Mouse (Mus musculus) CH12.LX (cell line): ENCODE results near the gene Cfap74. TPM values are rescaled to one million over a fixed set of nuclear protein-coding genes. Genes with fewer than 3 reads are reported as not detected.
A peak's percentile ranks its signal among the peaks of the same experiment; 100 is the strongest.

Source experiments
- DNase-seq: peaks from one replicate; pipeline ENCODE4 v3.0.0-alpha.2; 2013; ENCODE audit errors: extremely low read depth
- H3K27ac ChIP-seq: 2 replicates; pipeline ENCODE4 v1.5.1; 2012; ENCODE audit warnings: low read depth, mild to moderate bottlenecking, control low read depth, moderate library complexity; ENCODE audit not compliant: insufficient read depth
- H3K27me3 ChIP-seq: replicated peaks from 2 replicates; pipeline ENCODE3; 2012; ENCODE audit warnings: inconsistent platforms
- H3K36me3 ChIP-seq, 2 experiments: replicated peaks in 1 of 2; 2 replicates each; pipeline versions ENCODE3 to v1.6.1; 2012; ENCODE audit warnings: inconsistent platforms in 1 of 2, low read length in 1 of 2, mild to moderate bottlenecking in 1 of 2, mixed read lengths in 1 of 2, moderate library complexity in 1 of 2; ENCODE audit not compliant: control insufficient read depth in 1 of 2, insufficient read depth in 1 of 2
- H3K4me1 ChIP-seq, 2 experiments: 2 replicates each; pipeline ENCODE4 v1.6.1; 2012; ENCODE audit warnings: inconsistent platforms in 1 of 2, moderate library complexity in 1 of 2; ENCODE audit not compliant: insufficient read depth in 2 of 2, control insufficient read depth in 1 of 2
- H3K4me2 ChIP-seq: 2 replicates; pipeline ENCODE4 v1.6.1; 2012; ENCODE audit warnings: low read depth, mild to moderate bottlenecking, control low read depth; ENCODE audit not compliant: poor library complexity, insufficient read depth, severe bottlenecking
- H3K4me3 ChIP-seq, 3 experiments: fragments of 150-350 bp in 1 of 3; sonication (generic) in 1 of 3; replicated peaks in 1 of 3; 2 replicates each; pipeline versions ENCODE3 to v1.5.1; 2011 to 2012; ENCODE audit warnings: low read depth in 2 of 3, low read length in 2 of 3, mild to moderate bottlenecking in 2 of 3, moderate library complexity in 2 of 3, control low read depth in 1 of 3, improper control_type of control experiment in 1 of 3, inconsistent platforms in 1 of 3, mixed read lengths in 1 of 3; ENCODE audit not compliant: poor library complexity in 1 of 3
- H3K79me2 ChIP-seq: replicated peaks from 2 replicates; pipeline ENCODE4 v1.6.1; 2012; ENCODE audit warnings: mild to moderate bottlenecking, moderate library complexity; ENCODE audit not compliant: control insufficient read depth, poor library complexity, insufficient read depth, severe bottlenecking; ENCODE audit errors: extremely low read depth
- H3K9ac ChIP-seq: 2 replicates; pipeline ENCODE4 v1.6.1; 2012; ENCODE audit warnings: low read depth, mild to moderate bottlenecking, control low read depth, moderate library complexity; ENCODE audit not compliant: insufficient read depth
- H3K9me3 ChIP-seq: replicated peaks from 2 replicates; pipeline ENCODE3; 2012; ENCODE audit warnings: low read length, inconsistent platforms, mixed read lengths
- CHD2 ChIP-seq: IDR thresholded peaks from 2 replicates; pipeline ENCODE4 v1.6.1; 2011; ENCODE audit warnings: low read length, improper control_type of control experiment
- CTCF ChIP-seq, 2 experiments: IDR thresholded peaks in 1 of 2; conservative IDR thresholded peaks in 1 of 2; 2 replicates each; pipeline ENCODE4 v1.5.1; 2011 to 2012; ENCODE audit warnings: low read depth in 2 of 2, low read length in 2 of 2, improper control_type of control experiment in 1 of 2, inconsistent platforms in 1 of 2, mild to moderate bottlenecking in 1 of 2, moderate library complexity in 1 of 2
- E2F4 ChIP-seq: IDR thresholded peaks from 2 replicates; pipeline ENCODE4 v1.6.1; 2011; ENCODE audit warnings: low read depth, low read length, improper control_type of control experiment; ENCODE audit not compliant: insufficient replicate concordance
- ELF1 ChIP-seq: IDR thresholded peaks from 2 replicates; pipeline ENCODE4 v1.6.1; 2014; ENCODE audit warnings: low read depth, mild to moderate bottlenecking, inconsistent platforms, low read length, improper control_type of control experiment
- EP300 ChIP-seq: IDR thresholded peaks from 2 replicates; pipeline ENCODE4 v1.6.1; 2011; ENCODE audit warnings: low read length, improper control_type of control experiment
- ETS1 ChIP-seq: conservative IDR thresholded peaks from 2 replicates; pipeline ENCODE4 v1.6.1; 2012; ENCODE audit warnings: low read depth, mild to moderate bottlenecking, inconsistent platforms, low read length, improper control_type of control experiment, moderate library complexity
- GABPA ChIP-seq: IDR thresholded peaks from 2 replicates; pipeline ENCODE4 v1.6.1; 2012; ENCODE audit warnings: low read depth, low read length, improper control_type of control experiment, inconsistent platforms; ENCODE audit not compliant: insufficient replicate concordance
- HCFC1 ChIP-seq: IDR thresholded peaks from 2 replicates; pipeline ENCODE4 v1.6.1; 2012; ENCODE audit warnings: low read depth, mild to moderate bottlenecking, inconsistent platforms, low read length, improper control_type of control experiment
- IRF4 ChIP-seq: IDR thresholded peaks from 2 replicates; pipeline ENCODE4 v1.6.1; 2014; ENCODE audit warnings: low read depth, mild to moderate bottlenecking, inconsistent platforms, low read length, improper control_type of control experiment
- JUN ChIP-seq: IDR thresholded peaks from 2 replicates; pipeline ENCODE4 v1.6.1; 2011; ENCODE audit warnings: low read depth, mild to moderate bottlenecking, low read length, improper control_type of control experiment, moderate library complexity; ENCODE audit not compliant: insufficient read depth
- KAT2A ChIP-seq: IDR thresholded peaks from 2 replicates; pipeline ENCODE4 v1.6.1; 2012; ENCODE audit warnings: low read length, improper control_type of control experiment, inconsistent platforms; ENCODE audit not compliant: insufficient replicate concordance
- MAZ ChIP-seq: IDR thresholded peaks from 2 replicates; pipeline ENCODE4 v1.6.1; 2012; ENCODE audit warnings: low read depth, mild to moderate bottlenecking, inconsistent platforms, low read length, improper control_type of control experiment, moderate library complexity
- MEF2A ChIP-seq: IDR thresholded peaks from 2 replicates; pipeline ENCODE4 v1.6.1; 2014; ENCODE audit warnings: low read depth, mild to moderate bottlenecking, inconsistent platforms, low read length, improper control_type of control experiment, borderline replicate concordance
- MXI1 ChIP-seq: IDR thresholded peaks from 2 replicates; pipeline ENCODE4 v1.6.1; 2011; ENCODE audit warnings: mild to moderate bottlenecking, low read depth, low read length, improper control_type of control experiment
- MYC ChIP-seq: IDR thresholded peaks from 2 replicates; pipeline ENCODE4 v1.6.1; 2011; ENCODE audit warnings: low read depth, mild to moderate bottlenecking, improper control_type of control experiment, low read length
- NELFE ChIP-seq: IDR thresholded peaks from 2 replicates; pipeline ENCODE4 v1.6.1; 2011; ENCODE audit warnings: low read depth, low read length, improper control_type of control experiment
- NRF1 ChIP-seq: IDR thresholded peaks from 2 replicates; pipeline ENCODE4 v1.6.1; 2014; ENCODE audit warnings: low read depth, mild to moderate bottlenecking, inconsistent platforms, low read length, improper control_type of control experiment, moderate library complexity
- RAD21 ChIP-seq: IDR thresholded peaks from 2 replicates; pipeline ENCODE4 v1.6.1; 2011; ENCODE audit warnings: low read depth, mild to moderate bottlenecking, low read length, improper control_type of control experiment, moderate library complexity
- SIN3A ChIP-seq: IDR thresholded peaks from 2 replicates; pipeline ENCODE4 v1.6.1; 2012; ENCODE audit warnings: low read length, improper control_type of control experiment, inconsistent platforms
- SMC3 ChIP-seq: IDR thresholded peaks from 2 replicates; pipeline ENCODE4 v1.6.1; 2011; ENCODE audit warnings: low read depth, low read length, improper control_type of control experiment
- TCF12 ChIP-seq: IDR thresholded peaks from 2 replicates; pipeline ENCODE4 v1.6.1; 2014; ENCODE audit warnings: low read depth, mild to moderate bottlenecking, inconsistent platforms, low read length, improper control_type of control experiment
- UBTF ChIP-seq: IDR thresholded peaks from 2 replicates; pipeline ENCODE4 v1.6.1; 2012; ENCODE audit warnings: low read depth, mild to moderate bottlenecking, inconsistent platforms, low read length, improper control_type of control experiment, moderate library complexity
- USF2 ChIP-seq: conservative IDR thresholded peaks from 2 replicates; pipeline ENCODE4 v1.6.1; 2011; ENCODE audit warnings: low read depth, low read length, improper control_type of control experiment
- ZC3H11A ChIP-seq: IDR thresholded peaks from 2 replicates; pipeline ENCODE4 v1.6.1; 2012; ENCODE audit warnings: low read depth, mild to moderate bottlenecking, inconsistent platforms, low read length, improper control_type of control experiment
- ZKSCAN1 ChIP-seq: IDR thresholded peaks from 2 replicates; pipeline ENCODE4 v1.6.1; 2012; ENCODE audit warnings: low read depth, inconsistent platforms, low read length, improper control_type of control experiment, borderline replicate concordance
- ZMIZ1 ChIP-seq: IDR thresholded peaks from 2 replicates; pipeline ENCODE4 v1.6.1; 2012; ENCODE audit warnings: low read depth, mild to moderate bottlenecking, inconsistent platforms, low read length, improper control_type of control experiment
- ZNF384 ChIP-seq: IDR thresholded peaks from 2 replicates; pipeline ENCODE4 v1.6.1; 2012; ENCODE audit warnings: low read depth, low read length, improper control_type of control experiment, inconsistent platforms
- dilution Hi-C: fragments of 300-500 bp; cut with MboI; formaldehyde crosslinking; loops from 2 replicates; pipeline ENCODE4 v1.14.3; 2020; ENCODE audit warnings: low sequenced_read_pairs; ENCODE audit not compliant: extremely low pct_unique_long_range_greater_than_20kb, extremely low pct_ligation_motif_present
- in situ Hi-C: fragments of 300-500 bp; cut with MboI; formaldehyde crosslinking; loops from 3 replicates; pipeline ENCODE4 v1.14.3; 2019; ENCODE audit warnings: low sequenced_read_pairs, low pct_ligation_motif_present, low pct_unique_long_range_greater_than_20kb, mixed read lengths
- polyA plus RNA-seq: library from polyadenylated mRNA; unstranded; fragments of >175 nt; gene quantifications from 2 replicates; pipeline ENCODE4 v1.2.1, GENCODE M21; 2012; ENCODE audit warnings: low read depth; ENCODE audit not compliant: insufficient read length
- total RNA-seq, 2 experiments: library from RNA; depleted of rRNA; stranded (reverse); fragments of 300-350 nt in 1 of 2; fragments of >200 nt in 1 of 2; gene quantifications; 2 replicates each; pipeline ENCODE4 v1.2.3; 2012 to 2014

Gene Cfap74
- total and polyA plus RNA-seq, 3 experiments, result 4.7 to 8.5 (median 5.2) TPM

DNA sequence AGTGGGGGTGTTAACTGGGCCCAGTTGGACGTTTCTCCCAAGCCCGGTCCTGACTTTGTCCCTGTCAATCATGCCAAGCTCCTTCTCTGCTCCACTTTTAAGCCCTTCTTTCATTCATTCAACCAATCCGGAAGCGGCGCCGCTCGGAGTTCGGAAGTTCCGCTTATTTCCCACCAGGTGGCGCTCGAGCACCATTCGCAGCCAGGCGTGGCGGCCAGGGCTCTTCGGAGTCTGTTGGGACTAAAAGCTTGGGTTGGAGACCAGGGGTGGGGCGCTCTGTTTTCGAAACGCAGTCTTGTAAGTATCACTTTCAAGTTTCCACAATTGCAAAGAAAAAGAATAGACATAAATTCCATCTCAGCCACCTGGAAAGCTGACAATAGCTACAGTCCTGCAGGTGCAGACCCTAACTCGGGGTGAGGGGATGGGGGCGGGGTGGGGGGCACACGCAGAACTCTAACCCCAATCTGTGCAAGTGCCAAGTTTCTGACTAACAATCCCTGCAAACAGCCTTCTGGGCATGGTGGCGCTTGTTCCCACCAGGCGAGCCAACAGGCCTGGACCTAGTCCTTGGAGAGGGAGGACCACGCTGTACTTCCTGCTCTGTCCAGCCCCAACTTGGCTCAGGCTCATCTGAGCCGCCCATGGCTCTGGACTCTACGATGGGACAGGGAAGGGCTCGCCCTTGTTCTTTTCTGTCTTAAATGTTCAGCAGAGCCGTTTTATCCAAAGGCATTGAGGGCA is 72.6 kb downstream of the Cfap74 start:
- Histone ChIP-seq H3K4me2 (peak overlapping the region; percentile 63), H3K27ac (peak overlapping the region; percentile 97), H3K36me3 (no peaks in the 10 kb centered on the region), H3K4me3 (peak overlapping the region in 2 of 3 experiments; percentile 23 to 42), H3K9me3 (no peaks in the 10 kb centered on the region), H3K4me1 (peaks cover 21 to 51% of the 10 kb centered on the region in 2 experiments), H3K27me3 (no peaks in the 10 kb centered on the region), H3K9ac (peak overlapping the region; percentile 77), H3K79me2 (no peaks in the 10 kb centered on the region)
- in situ Hi-C loops, result loop anchor here (5.0 to 10.0 kb wide), 2 partner anchors 86 to 213 kb away; partner anchors contain the start of gene Fndc10
- DNase-seq, result peak; percentile 86
- dilution Hi-C loops, result no loop called here
- TF ChIP-seq MYC (peak; percentile 60; the same call in 1 of the 2 replicates), NRF1 (peak; percentile 50; the same call in 1 of the 2 replicates), ZC3H11A (peak; percentile 96), IRF4 (peak; percentile 79), ELF1 (peak; percentile 95), UBTF (no peak), JUN (no peak), ZKSCAN1 (no peak), CHD2 (0 out of 2 replicates have a peak, but pooled peaks have one; percentile 27), KAT2A (no peak), GABPA (no peak), MEF2A (0 out of 2 replicates have a peak, but pooled peaks have one; percentile 28), ZNF384 (peak; percentile 43; the same call in 1 of the 2 replicates), MXI1 (peak; percentile 15), ETS1 (no peak; the same call in 1 of the 2 replicates), TCF12 (peak; percentile 70), RAD21 (no peak; the same call in none of the 2 replicates), USF2 (no peak), MAZ (peak; percentile 83; the same call in 1 of the 2 replicates), NELFE (peak; percentile 58; the same call in 1 of the 2 replicates), SIN3A (peak; percentile 81), E2F4 (no peak), ZMIZ1 (no peak), CTCF (conservative IDR thresholded peaks at IDR 0.05 in 1 of 2, IDR thresholded peaks at IDR 0.05 in 1 of 2; ENCODE audit: low read depth in 2 of 2, low read length in 2 of 2) (peak; percentile 61 to 99), EP300 (peak; percentile 15; the same call in 1 of the 2 replicates), SMC3 (peak; percentile 98), HCFC1 (no peak)
